Mouse (Mus musculus): ENCODE measurements around the gene Adamtsl1.

GRCm38 (mm10) chr4:85486316-85486946, 27.5 kb upstream of the Adamtsl1 start:
- TF ChIP-seq CTCF (IDR thresholded peaks at IDR 0.05) (no peak), EP300 (IDR thresholded peaks at IDR 0.05) (no peak)
